Mouse (Mus musculus) stomach, embryonic 16.5 days (tissue): ENCODE results near the gene Ttc9c. TPM values are rescaled to one million over a fixed set of nuclear protein-coding genes. Genes with fewer than 3 reads are reported as not detected.
A peak's percentile ranks its signal among the peaks of the same experiment; 100 is the strongest.

ENCODE experiments used
- ATAC-seq: fragments of 200-750 bp; cut with Nextera tagmentation; 2 replicates; pipeline ENCODE4 v1.8.0; 2017; ENCODE audit warnings: moderate number of reproducible peaks, moderate TSS enrichment; ENCODE audit not compliant: insufficient read depth, low FRiP score
- H3K27ac ChIP-seq: fragments of 300-500 bp; sonication (generic); 2 replicates; pipeline ENCODE4 v1.5.1; 2014; ENCODE audit warnings: low read length
- H3K27me3 ChIP-seq: fragments of 300-500 bp; sonication (generic); 2 replicates; pipeline ENCODE4 v1.6.1; 2014; ENCODE audit warnings: low read length, control low read depth, mixed read lengths; ENCODE audit not compliant: control insufficient read depth, insufficient read depth
- H3K36me3 ChIP-seq: fragments of 300-500 bp; sonication (generic); 2 replicates; pipeline ENCODE4 v1.6.1; 2014; ENCODE audit warnings: low read length; ENCODE audit not compliant: control insufficient read depth, insufficient read depth
- H3K4me1 ChIP-seq: fragments of 300-500 bp; sonication (generic); 2 replicates; pipeline ENCODE4 v1.6.1; 2014; ENCODE audit warnings: low read length, control low read depth, mixed read lengths; ENCODE audit not compliant: control insufficient read depth, insufficient read depth
- H3K4me2 ChIP-seq: fragments of 300-500 bp; sonication (generic); 2 replicates; pipeline ENCODE4 v1.6.1; 2014; ENCODE audit warnings: low read depth, low read length, mixed read lengths
- H3K4me3 ChIP-seq: fragments of 300-500 bp; sonication (generic); replicated peaks from 2 replicates; pipeline ENCODE4 v1.5.1; 2014; ENCODE audit warnings: mild to moderate bottlenecking, low read length
- H3K9ac ChIP-seq: fragments of 300-500 bp; sonication (generic); 2 replicates; pipeline ENCODE4 v1.6.1; 2014; ENCODE audit warnings: low read length
- H3K9me3 ChIP-seq: fragments of 300-500 bp; sonication (generic); replicated peaks from 2 replicates; pipeline ENCODE4 v1.6.1; 2016; ENCODE audit warnings: low read length, control low read depth; ENCODE audit not compliant: control insufficient read depth
- WGBS: fragments of 180-500 bp; shearing (Covaris S2); extraction: QIAGEN DNeasy Blood & Tissue Kit; methylation state at CpG from one replicate; pipeline ENCODE4 v1.1.7; 2014; 5-methylcytosine and 5-hydroxymethylcytosine counted together
- polyA plus RNA-seq: library from polyadenylated mRNA; unstranded; fragments of >200 nt; fragmentation: Nextera tagmentation; extraction: Ambion mirVana; gene quantifications from 2 replicates; pipeline ENCODE4 v1.2.1, GENCODE M21; 2015

Ttc9c gene
- 45.3 and 46.3 TPM in 2 replicates for polyA plus RNA-seq

DNA sequence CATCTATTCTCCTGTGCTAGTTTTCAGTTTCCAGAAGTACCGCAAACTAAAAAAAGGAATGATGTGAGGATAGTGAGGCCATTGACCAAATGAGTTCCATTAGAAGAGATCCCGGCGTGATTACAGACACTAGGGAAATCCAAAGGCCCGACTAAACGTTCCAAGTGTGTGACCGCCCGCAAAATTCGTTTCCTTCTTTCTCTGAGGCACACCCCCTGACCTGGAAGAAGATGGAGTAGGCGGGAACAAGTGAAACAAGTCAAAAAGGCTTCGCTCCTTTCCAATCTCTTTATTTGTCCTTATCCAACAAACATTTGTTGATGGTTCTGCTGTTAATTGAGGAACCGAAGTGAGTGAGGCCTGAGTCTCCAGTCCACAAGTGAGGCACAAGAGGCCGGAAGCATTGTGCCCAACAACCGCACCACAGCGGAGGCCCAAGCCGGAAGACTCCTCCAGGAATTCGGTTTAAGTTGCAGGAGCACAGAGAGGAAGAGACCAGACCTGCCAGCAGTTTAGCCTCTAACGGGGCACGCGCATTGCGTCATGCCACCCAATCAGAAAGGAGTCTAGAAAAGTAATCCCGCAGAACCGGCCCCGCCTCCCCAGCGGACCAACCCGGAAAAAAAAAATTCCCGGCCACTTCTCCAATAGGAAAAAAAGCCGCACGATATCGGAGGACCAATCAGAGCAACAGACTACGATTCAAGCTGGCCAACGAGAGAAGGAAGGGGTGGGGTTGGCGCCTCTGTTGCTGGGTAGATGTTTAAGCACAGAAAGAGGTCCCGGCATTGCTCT lies at the start of gene Ttc9c:
Gene Ttc9c, minus strand, starts transcription at position 533 of the 795 bp plus-strand sequence.
- peak within 1 kb of the TSS; percentile 99 for H3K27ac ChIP-seq
- under 1% methylated on average over 33 of the region's 33 CpGs for WGBS
- ATAC-seq, result peak; percentile 92

DNA sequence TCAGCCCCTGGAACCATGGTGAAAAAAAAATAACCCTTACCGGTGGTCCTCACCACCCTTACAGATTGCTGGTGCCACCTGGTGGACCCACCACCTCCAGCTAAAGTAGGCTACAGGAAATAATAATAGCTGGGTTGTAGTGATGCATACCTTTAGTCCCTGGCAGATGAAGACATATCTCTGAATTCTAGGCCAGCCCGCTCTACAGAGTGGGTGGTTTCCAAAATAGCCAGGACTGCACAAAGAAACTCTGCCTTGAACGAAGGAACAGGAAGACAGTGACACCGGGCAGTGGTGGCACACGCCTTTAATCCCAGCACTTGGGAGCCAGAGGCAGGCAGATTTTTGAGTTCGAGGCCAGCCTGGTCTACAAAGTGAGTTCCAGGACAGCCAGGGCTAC lies 45.1 kb upstream of the Ttc9c start:
- H3K9ac ChIP-seq, result no peak overlapping the region
- no peaks in the 10 kb centered on the region for H3K27me3 ChIP-seq
- WGBS, result 81% methylated on average over 6 of the region's 6 CpGs
- no peaks in the 10 kb centered on the region for H3K36me3 ChIP-seq
- no peak overlapping the region for H3K4me2 ChIP-seq
- no peak overlapping the region for H3K4me3 ChIP-seq
- H3K27ac ChIP-seq, result no peak overlapping the region
- no peak for ATAC-seq
- no peaks in the 10 kb centered on the region for H3K4me1 ChIP-seq
- H3K9me3 ChIP-seq, result no peaks in the 10 kb centered on the region

More for the DNA sequence above, at the start of gene Ttc9c:
- H3K4me1 ChIP-seq, result peaks cover 27% of the 10 kb centered on the region
- H3K4me3 ChIP-seq, result peak within 1 kb of the TSS; percentile 100
- peaks cover 4% of the 10 kb centered on the region for H3K36me3 ChIP-seq
- H3K27me3 ChIP-seq, result no peaks in the 10 kb centered on the region
- no peaks in the 10 kb centered on the region for H3K9me3 ChIP-seq
- H3K4me2 ChIP-seq, result peak within 1 kb of the TSS; percentile 89
- peak within 1 kb of the TSS; percentile 98 for H3K9ac ChIP-seq

DNA sequence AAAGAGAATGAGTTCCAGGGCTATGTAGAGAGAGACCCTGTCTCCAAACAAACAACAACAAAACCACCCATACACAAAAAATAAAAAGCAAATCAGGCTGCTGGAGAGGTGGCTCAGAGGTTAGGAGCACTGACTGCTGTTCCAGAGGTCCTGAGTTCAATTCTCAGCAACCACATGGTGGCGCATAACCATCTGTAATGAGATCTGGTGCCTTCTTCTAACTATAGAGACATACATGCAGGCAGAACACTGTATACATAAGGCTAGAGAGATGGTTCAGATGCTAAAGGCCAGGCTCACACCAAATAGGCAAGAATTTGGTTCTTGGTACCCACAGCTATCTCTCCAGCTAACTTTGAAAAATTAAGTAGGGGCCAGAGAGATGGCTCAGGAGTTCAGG lies 39.9 kb upstream of the Ttc9c start:
- 22% methylated on average over 1 of the region's 1 CpGs for WGBS
- Histone ChIP-seq H3K36me3 (no peaks in the 10 kb centered on the region), H3K27me3 (no peaks in the 10 kb centered on the region), H3K4me1 (no peaks in the 10 kb centered on the region), H3K27ac (no peak overlapping the region), H3K4me2 (no peak overlapping the region), H3K4me3 (no peak overlapping the region), H3K9ac (no peak overlapping the region), H3K9me3 (no peaks in the 10 kb centered on the region)
- peak; percentile 33; the same call in 1 of the 2 replicates for ATAC-seq

DNA sequence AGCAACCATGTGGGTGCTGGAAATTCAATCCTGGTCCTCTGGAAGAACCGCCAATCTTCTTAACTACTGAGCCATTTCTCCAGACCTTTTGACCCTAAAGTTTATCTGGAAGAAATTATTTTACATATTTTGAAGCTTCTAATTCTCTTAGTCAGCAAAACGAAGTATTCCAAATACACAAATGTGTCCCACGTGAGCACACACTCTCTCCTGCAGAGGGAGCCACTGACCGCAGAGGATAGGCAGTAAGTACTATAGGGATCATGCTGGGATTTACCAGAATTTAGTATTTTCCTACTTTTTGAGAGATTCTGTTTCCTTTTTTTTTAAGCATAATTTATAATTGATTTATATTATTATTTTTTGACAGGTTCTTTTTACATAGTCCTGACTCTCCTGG lies 38.6 kb upstream of the Ttc9c start:
- Histone ChIP-seq H3K27me3 (no peaks in the 10 kb centered on the region), H3K36me3 (no peaks in the 10 kb centered on the region), H3K4me3 (no peak overlapping the region), H3K9ac (no peak overlapping the region), H3K4me1 (no peaks in the 10 kb centered on the region), H3K27ac (no peak overlapping the region), H3K4me2 (no peak overlapping the region), H3K9me3 (no peaks in the 10 kb centered on the region)
- 45% methylated on average over 4 of the region's 4 CpGs for WGBS
- no peak for ATAC-seq

DNA sequence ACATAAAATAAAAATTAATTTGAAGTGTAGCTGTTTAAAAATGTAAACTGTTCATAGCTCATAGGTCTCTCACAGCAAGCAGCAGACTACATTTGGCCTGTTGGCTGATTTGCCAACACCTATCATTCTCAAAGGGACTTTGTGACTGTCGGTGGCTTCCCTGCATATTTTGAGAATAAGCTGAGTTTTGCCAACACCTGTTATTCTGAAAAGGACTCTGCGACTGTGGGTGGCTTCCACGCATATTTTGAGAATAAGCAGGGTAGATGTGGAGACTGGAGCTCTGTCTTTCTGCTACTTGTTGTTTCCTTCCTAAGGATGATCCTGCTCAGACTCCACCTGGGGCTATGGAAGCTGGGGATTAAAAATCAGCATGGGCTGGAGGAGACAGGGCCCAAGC lies 34.0 kb upstream of the Ttc9c start:
- no peak overlapping the region for H3K9ac ChIP-seq
- H3K4me2 ChIP-seq, result no peak overlapping the region
- H3K27me3 ChIP-seq, result no peaks in the 10 kb centered on the region
- no peak overlapping the region for H3K4me3 ChIP-seq
- H3K9me3 ChIP-seq, result no peaks in the 10 kb centered on the region
- 86% methylated on average over 3 of the region's 3 CpGs for WGBS
- no peak overlapping the region for H3K27ac ChIP-seq
- ATAC-seq, result no peak
- no peaks in the 10 kb centered on the region for H3K4me1 ChIP-seq
- H3K36me3 ChIP-seq, result no peaks in the 10 kb centered on the region

DNA sequence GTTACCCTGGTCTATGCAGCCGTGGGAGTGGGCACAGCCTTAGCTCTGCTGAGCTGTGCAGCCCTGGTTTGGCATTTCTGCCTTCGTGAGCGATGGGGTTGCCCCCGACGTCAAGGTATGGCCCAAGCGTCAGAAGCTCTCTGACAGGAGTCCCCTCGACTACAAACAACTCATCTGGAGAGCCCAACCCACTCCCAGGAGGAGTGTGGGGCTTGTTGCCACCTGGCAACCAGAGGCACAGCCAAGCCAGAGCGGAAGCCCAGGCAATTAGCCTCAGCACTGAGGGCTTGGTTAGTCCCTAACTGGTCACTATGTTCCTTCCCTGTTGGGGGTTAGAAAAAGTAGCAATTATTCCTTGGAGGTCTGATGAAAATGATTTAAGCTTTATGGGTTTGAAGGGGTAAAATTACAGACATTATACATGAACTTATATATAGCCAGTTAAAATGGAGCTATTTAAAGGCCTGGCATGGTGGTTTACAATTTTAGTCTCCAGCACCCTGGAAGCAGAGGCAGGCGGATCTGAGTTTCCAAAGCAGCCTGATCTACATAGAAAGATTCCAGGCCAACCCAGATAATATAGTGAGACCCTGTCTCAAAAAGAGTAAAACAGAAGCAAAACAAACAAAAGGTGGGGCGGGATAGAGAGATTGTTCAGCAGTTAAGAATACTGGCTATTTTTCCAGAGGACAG lies 33.2 kb upstream of the Ttc9c start:
- 0 out of 2 replicates have a peak, but pooled peaks cover under 1% of the 10 kb centered on the region for H3K36me3 ChIP-seq
- H3K27me3 ChIP-seq, result no peaks in the 10 kb centered on the region
- H3K4me2 ChIP-seq, result no peak overlapping the region
- no peak for ATAC-seq
- no peaks in the 10 kb centered on the region for H3K9me3 ChIP-seq
- H3K4me1 ChIP-seq, result no peaks in the 10 kb centered on the region
- H3K9ac ChIP-seq, result no peak overlapping the region
- no peak overlapping the region for H3K27ac ChIP-seq
- WGBS, result 52% methylated on average over 10 of the region's 10 CpGs
- H3K4me3 ChIP-seq, result no peak overlapping the region

- Histone ChIP-seq H3K4me1 (no peaks in the 10 kb centered on the region), H3K9me3 (no peaks in the 10 kb centered on the region), H3K9ac (no peak overlapping the region), H3K27ac (no peak overlapping the region), H3K36me3 (0 out of 2 replicates have a peak, but pooled peaks cover 6% of the 10 kb centered on the region), H3K27me3 (no peaks in the 10 kb centered on the region), H3K4me2 (no peak overlapping the region), H3K4me3 (no peak overlapping the region)
- ATAC-seq, result no peak
- 35% methylated on average over 7 of the region's 7 CpGs for WGBS
Measured at GRCm38 (mm10) chr19:8851639-8852038, 32.5 kb upstream of the Ttc9c start.

DNA sequence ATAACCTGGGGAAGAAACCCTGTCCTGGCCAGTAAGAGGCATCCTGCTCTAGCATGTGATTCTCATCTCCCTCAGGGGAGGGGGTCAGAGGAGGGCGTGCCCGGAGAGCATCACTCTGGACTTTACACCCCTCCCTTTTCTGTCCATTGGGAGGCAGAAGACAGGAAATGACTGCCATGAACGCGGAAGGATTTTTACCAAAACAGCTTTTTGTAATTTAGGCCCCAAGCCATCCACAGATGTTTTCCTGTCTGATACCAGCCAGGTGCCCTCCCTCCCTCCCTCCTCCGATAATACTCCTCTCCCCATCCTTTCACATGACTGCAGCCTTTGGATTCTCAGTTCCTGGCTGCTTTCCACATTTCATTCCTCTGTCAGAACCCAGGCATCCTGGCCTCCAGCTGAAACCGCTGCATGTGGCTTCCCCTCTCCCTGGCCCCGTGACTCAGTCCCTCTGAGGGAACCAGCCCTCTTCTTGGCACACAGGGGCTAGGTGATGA lies 31.3 kb upstream of the Ttc9c start, which contains the start of gene Lrrn4cl:
Gene Lrrn4cl, plus strand, starts transcription at position 367 of the 500 bp plus-strand sequence.
- Histone ChIP-seq H3K9ac (peak within 1 kb of the TSS; percentile 61), H3K9me3 (no peaks in the 10 kb centered on the region), H3K27me3 (no peaks in the 10 kb centered on the region), H3K4me2 (peak within 1 kb of the TSS; percentile 42), H3K27ac (peak within 1 kb of the TSS; percentile 36), H3K4me1 (no peaks in the 10 kb centered on the region), H3K36me3 (0 out of 2 replicates have a peak, but pooled peaks cover 6% of the 10 kb centered on the region), H3K4me3 (peak within 1 kb of the TSS; percentile 2; the same call in 1 of the 2 replicates)
- ATAC-seq, result peak; percentile 76
- 22% methylated on average over 7 of the region's 7 CpGs for WGBS

DNA sequence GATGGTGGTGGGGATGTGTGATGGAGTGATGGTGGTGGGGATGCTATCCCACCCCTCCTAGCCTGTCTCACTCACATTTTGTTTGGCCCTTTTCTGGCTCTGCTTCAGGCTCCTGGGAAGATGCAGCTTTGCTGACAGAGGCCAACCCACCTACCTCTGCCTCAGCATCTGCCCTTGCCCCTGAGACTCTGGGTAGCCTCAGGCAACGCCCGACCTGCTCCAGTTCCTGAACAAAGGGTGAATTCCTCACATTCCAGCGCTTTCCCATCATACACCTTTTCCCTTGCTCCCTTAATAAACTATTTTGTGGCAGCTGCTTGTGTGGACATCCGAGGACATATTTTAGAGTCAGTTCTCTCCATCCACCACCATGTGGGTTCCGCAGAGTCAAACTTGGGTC lies 29.2 kb upstream of the Ttc9c start:
- H3K27me3 ChIP-seq, result no peaks in the 10 kb centered on the region
- H3K4me3 ChIP-seq, result no peak overlapping the region
- no peaks in the 10 kb centered on the region for H3K4me1 ChIP-seq
- H3K27ac ChIP-seq, result no peak overlapping the region
- no peak for ATAC-seq
- H3K36me3 ChIP-seq, result 0 out of 2 replicates have a peak, but pooled peaks cover 6% of the 10 kb centered on the region
- H3K4me2 ChIP-seq, result no peak overlapping the region
- H3K9me3 ChIP-seq, result no peaks in the 10 kb centered on the region
- 68% methylated on average over 5 of the region's 5 CpGs for WGBS
- no peak overlapping the region for H3K9ac ChIP-seq
